Mouse (Mus musculus) embryonic facial prominence, embryonic 14.5 days (tissue): ENCODE measurements around the gene Ovol3. TPM values are rescaled to one million over a fixed set of nuclear protein-coding genes. Genes with fewer than 3 reads are reported as not detected.
A peak's percentile ranks its signal among the peaks of the same experiment; 100 is the strongest.

Experiments used
- ATAC-seq: fragments of 200-750 bp; cut with Nextera tagmentation; 2 replicates; pipeline ENCODE4 v1.8.0; 2017; ENCODE audit warnings: low read depth, moderate number of reproducible peaks, moderate TSS enrichment
- DNase-seq: peaks from one replicate; pipeline ENCODE4 v3.0.0-alpha.2; 2015; ENCODE audit warnings: low spot score
- H3K27ac ChIP-seq: fragments of 300-500 bp; sonication (generic); replicated peaks from 2 replicates; pipeline ENCODE4 v1.5.1; 2014; ENCODE audit warnings: low read depth, mild to moderate bottlenecking, low read length, moderate library complexity
- H3K27me3 ChIP-seq: fragments of 300-500 bp; sonication (generic); replicated peaks from 2 replicates; pipeline ENCODE4 v1.6.1; 2014; ENCODE audit warnings: low read length; ENCODE audit not compliant: control insufficient read depth, insufficient read depth
- H3K36me3 ChIP-seq: fragments of 300-500 bp; sonication (generic); 2 replicates; pipeline ENCODE4 v1.6.1; 2014; ENCODE audit warnings: low read length, mixed read lengths; ENCODE audit not compliant: control insufficient read depth, insufficient read depth
- H3K4me1 ChIP-seq: fragments of 300-500 bp; sonication (generic); 2 replicates; pipeline ENCODE4 v1.6.1; 2014; ENCODE audit warnings: antibody characterized with exemption, low read length; ENCODE audit not compliant: control insufficient read depth, insufficient read depth
- H3K4me2 ChIP-seq: fragments of 300-500 bp; sonication (generic); 2 replicates; pipeline ENCODE4 v1.6.1; 2014; ENCODE audit warnings: low read depth, mild to moderate bottlenecking, low read length, moderate library complexity, mixed read lengths
- H3K4me3 ChIP-seq: fragments of 300-500 bp; sonication (generic); 2 replicates; pipeline ENCODE4 v1.5.1; 2014; ENCODE audit warnings: low read depth, mild to moderate bottlenecking, low read length
- H3K9ac ChIP-seq: fragments of 300-500 bp; sonication (generic); 2 replicates; pipeline ENCODE4 v1.6.1; 2014; ENCODE audit warnings: low read depth, mild to moderate bottlenecking, low read length, moderate library complexity, mixed read lengths
- H3K9me3 ChIP-seq: fragments of 300-500 bp; sonication (generic); 2 replicates; pipeline ENCODE4 v1.6.1; 2016; ENCODE audit warnings: low read length; ENCODE audit not compliant: control insufficient read depth
- WGBS: fragments of 180-500 bp; shearing (Covaris S2); extraction: QIAGEN DNeasy Blood & Tissue Kit; methylation state at CpG from one replicate; pipeline ENCODE4 v1.1.7; 2014; 5-methylcytosine and 5-hydroxymethylcytosine counted together
- polyA plus RNA-seq: library from polyadenylated mRNA; unstranded; fragments of >200 nt; fragmentation: Nextera tagmentation; extraction: Ambion mirVana; gene quantifications from 2 replicates; pipeline ENCODE4 v1.2.1, GENCODE M21; 2014

Gene Ovol3
- polyA plus RNA-seq, 1 experiment from 2014 or later, result 1.1 TPM

GRCm38 (mm10) chr7:30234276-30234858, 1.2 kb downstream of the Ovol3 start:
- H3K4me3 ChIP-seq, result no peak overlapping the region
- no peaks in the 10 kb centered on the region for H3K27me3 ChIP-seq
- no peaks in the 10 kb centered on the region for H3K9me3 ChIP-seq
- no peak overlapping the region for H3K4me2 ChIP-seq
- peaks cover 20% of the 10 kb centered on the region; the same call in 1 of the 2 replicates for H3K36me3 ChIP-seq
- no peak overlapping the region for H3K27ac ChIP-seq
- DNase-seq (no peak), ATAC-seq (no peak)
- whole genome bisulfite sequencing, result 92% methylated on average over 15 of the region's 15 CpGs
- no peak overlapping the region for H3K9ac ChIP-seq
- peaks cover 6% of the 10 kb centered on the region for H3K4me1 ChIP-seq

- peaks cover 28% of the 10 kb centered on the region; the same call in 1 of the 2 replicates for H3K36me3 ChIP-seq
- H3K9me3 ChIP-seq, result no peaks in the 10 kb centered on the region
- DNase-seq (no peak), ATAC-seq (no peak)
- H3K4me2 ChIP-seq, result peak overlapping the region; percentile 74
- no peaks in the 10 kb centered on the region for H3K27me3 ChIP-seq
- 86% methylated on average over 20 of the region's 20 CpGs for WGBS
- peak overlapping the region; percentile 37; the same call in 1 of the 2 replicates for H3K9ac ChIP-seq
- peak overlapping the region; percentile 72; the same call in 1 of the 2 replicates for H3K4me3 ChIP-seq
- peaks cover 6% of the 10 kb centered on the region for H3K4me1 ChIP-seq
- no peak overlapping the region for H3K27ac ChIP-seq
Measured at GRCm38 (mm10) chr7:30233387-30233786, 2.1 kb downstream of the Ovol3 start.

- Histone ChIP-seq H3K27ac (peak overlapping the region; percentile 92; the same call in 1 of the 2 replicates), H3K9ac (peak overlapping the region; percentile 83), H3K4me3 (peak overlapping the region; percentile 72), H3K36me3 (peaks cover 35% of the 10 kb centered on the region; the same call in 1 of the 2 replicates), H3K4me2 (peak overlapping the region; percentile 74), H3K9me3 (no peaks in the 10 kb centered on the region), H3K4me1 (peaks cover 6% of the 10 kb centered on the region), H3K27me3 (no peaks in the 10 kb centered on the region)
- peak; percentile 70 for DNase-seq
- peak; percentile 7; the same call in 1 of the 2 replicates for ATAC-seq
- under 1% methylated on average over 24 of the region's 24 CpGs for WGBS
Measured at GRCm38 (mm10) chr7:30232631-30233148, 2.8 kb downstream of the Ovol3 start.

GRCm38 (mm10) chr7:30231669-30232454, 3.7 kb downstream of the Ovol3 start, which contains the start of the genes Polr2i and Tbcb:
TSS of gene Polr2i (plus strand) at chr7:30231948.
TSS of gene Tbcb (minus strand) at chr7:30232272.
- Histone ChIP-seq H3K36me3 (peaks cover 43% of the 10 kb centered on the region), H3K27me3 (no peaks in the 10 kb centered on the region), H3K4me1 (peaks cover 6% of the 10 kb centered on the region), H3K4me3 (peak within 1 kb of the TSS; percentile 72), H3K27ac (peak within 1 kb of the TSS; percentile 92), H3K9ac (peak within 1 kb of the TSS; percentile 83), H3K4me2 (peak within 1 kb of the TSS; percentile 78), H3K9me3 (no peaks in the 10 kb centered on the region)
- WGBS, result under 1% methylated on average over 56 of the region's 67 CpGs
- DNase-seq (peak; percentile 100), ATAC-seq (peak; percentile 97)

GRCm38 (mm10) chr7:30231328-30231668, 4.2 kb downstream of the Ovol3 start:
- H3K27me3 ChIP-seq, result no peaks in the 10 kb centered on the region
- under 1% methylated on average over 16 of the region's 16 CpGs for WGBS
- H3K27ac ChIP-seq, result peak overlapping the region; percentile 92
- H3K4me3 ChIP-seq, result peak overlapping the region; percentile 72
- no peaks in the 10 kb centered on the region for H3K9me3 ChIP-seq
- H3K9ac ChIP-seq, result peak overlapping the region; percentile 83
- no peak for DNase-seq
- peaks cover 49% of the 10 kb centered on the region for H3K36me3 ChIP-seq
- H3K4me2 ChIP-seq, result peak overlapping the region; percentile 78
- H3K4me1 ChIP-seq, result peaks cover 6% of the 10 kb centered on the region
- no peak for ATAC-seq

- peaks cover 60% of the 10 kb centered on the region for H3K36me3 ChIP-seq
- ATAC-seq (no peak), DNase-seq (no peak)
- no peak overlapping the region for H3K27ac ChIP-seq
- no peak overlapping the region for H3K4me2 ChIP-seq
- no peak overlapping the region for H3K9ac ChIP-seq
- H3K27me3 ChIP-seq, result no peaks in the 10 kb centered on the region
- 94% methylated on average over 12 of the region's 12 CpGs for WGBS
- no peaks in the 10 kb centered on the region for H3K9me3 ChIP-seq
- no peak overlapping the region for H3K4me3 ChIP-seq
- no peaks in the 10 kb centered on the region for H3K4me1 ChIP-seq
Measured at GRCm38 (mm10) chr7:30224206-30224605, 11.3 kb downstream of the Ovol3 start.

- Histone ChIP-seq H3K9ac (no peak overlapping the region), H3K4me2 (no peak overlapping the region), H3K4me3 (no peak overlapping the region), H3K36me3 (peaks cover 43% of the 10 kb centered on the region), H3K27ac (no peak overlapping the region), H3K9me3 (no peaks in the 10 kb centered on the region), H3K4me1 (no peaks in the 10 kb centered on the region), H3K27me3 (no peaks in the 10 kb centered on the region)
- no peak for ATAC-seq
- DNase-seq, result no peak
- whole genome bisulfite sequencing, result 94% methylated on average over 5 of the region's 5 CpGs
Measured at GRCm38 (mm10) chr7:30222205-30222604, 13.3 kb downstream of the Ovol3 start.

- H3K9ac ChIP-seq, result no peak overlapping the region
- H3K4me3 ChIP-seq, result no peak overlapping the region
- WGBS, result 80% methylated on average over 3 of the region's 3 CpGs
- DNase-seq, result no peak
- no peaks in the 10 kb centered on the region for H3K9me3 ChIP-seq
- H3K27me3 ChIP-seq, result no peaks in the 10 kb centered on the region
- ATAC-seq, result no peak
- no peaks in the 10 kb centered on the region for H3K4me1 ChIP-seq
- H3K27ac ChIP-seq, result no peak overlapping the region
- no peak overlapping the region for H3K4me2 ChIP-seq
- H3K36me3 ChIP-seq, result peaks cover 35% of the 10 kb centered on the region
Measured at GRCm38 (mm10) chr7:30221433-30221832, 14.1 kb downstream of the Ovol3 start.
